Mouse (Mus musculus): ENCODE measurements at regions not wholly inside any gene's neighbourhood (a gene's known extent, or its start where the extent isn't known, plus 50 kb on each side); places are given as distances from the start of the nearest gene placed in this dataset.

GRCm38 (mm10) chr3:51091478-51091877 is 132.8 kb upstream of the Noct start:
- no peak overlapping the region for H3K9ac ChIP-seq (ENCODE audit: control insufficient read depth, low read depth, low read length, poor library complexity, severe bottlenecking)
- no peak overlapping the region for H3K4me3 ChIP-seq (ENCODE audit: control insufficient read depth in 1 of 2, insufficient read depth in 1 of 2, low read depth in 2 of 2, low read length in 2 of 2)
- H3K79me2 ChIP-seq (ENCODE audit: control insufficient read depth, insufficient read depth, low read length, poor library complexity): no peaks in the 10 kb centered on the region
- no peaks in the 10 kb centered on the region for H3K9me3 ChIP-seq (replicated peaks; ENCODE audit: insufficient read depth, low read length)
- no peaks in the 10 kb centered on the region for H3K4me1 ChIP-seq (ENCODE audit: control insufficient read depth in 1 of 2, insufficient read depth in 2 of 2, low read length in 2 of 2)
- H3K36me3 ChIP-seq (ENCODE audit: control insufficient read depth in 1 of 2, insufficient read depth in 2 of 2, low read length in 2 of 2): no peaks in the 10 kb centered on the region
- TF ChIP-seq POLR2AphosphoS2 (IDR thresholded peaks at IDR 0.05; ENCODE audit: low read length) (no peak), MAZ (IDR thresholded peaks at IDR 0.05; ENCODE audit: low read depth, low read length) (no peak), E2F4 (IDR thresholded peaks at IDR 0.05; ENCODE audit: borderline replicate concordance, low read depth, low read length) (no peak), USF1 (IDR thresholded peaks at IDR 0.05; ENCODE audit: low read depth, low read length) (no peak), ETS1 (IDR thresholded peaks at IDR 0.05; ENCODE audit: low read depth, low read length) (no peak), USF2 (IDR thresholded peaks at IDR 0.05; ENCODE audit: borderline replicate concordance in 1 of 2, insufficient read depth in 1 of 2, low read depth in 1 of 2, low read length in 2 of 2) (no peak), UBTF (IDR thresholded peaks at IDR 0.05; ENCODE audit: borderline replicate concordance, insufficient read depth, low read depth, low read length) (no peak), HCFC1 (IDR thresholded peaks at IDR 0.05; ENCODE audit: low read depth, low read length) (no peak), TCF12 (IDR thresholded peaks at IDR 0.05; ENCODE audit: low read depth, low read length) (no peak), CHD2 (IDR thresholded peaks at IDR 0.05; ENCODE audit: low read length) (no peak), RAD21 (IDR thresholded peaks at IDR 0.05; ENCODE audit: low read depth, low read length) (no peak), MXI1 (IDR thresholded peaks at IDR 0.05; ENCODE audit: low read depth, low read length) (no peak)
- no peak overlapping the region for H3K27ac ChIP-seq (ENCODE audit: control insufficient read depth, low read depth, low read length)
- no peak for DNase-seq (ENCODE audit: low read depth, low spot score)
- peaks cover 0 to 11% of the 10 kb centered on the region in 2 experiments; a peak in 2 of 4 replicates for H3K27me3 ChIP-seq (ENCODE audit: control insufficient read depth in 1 of 2, insufficient read depth in 2 of 2, low read length in 2 of 2)

DNA sequence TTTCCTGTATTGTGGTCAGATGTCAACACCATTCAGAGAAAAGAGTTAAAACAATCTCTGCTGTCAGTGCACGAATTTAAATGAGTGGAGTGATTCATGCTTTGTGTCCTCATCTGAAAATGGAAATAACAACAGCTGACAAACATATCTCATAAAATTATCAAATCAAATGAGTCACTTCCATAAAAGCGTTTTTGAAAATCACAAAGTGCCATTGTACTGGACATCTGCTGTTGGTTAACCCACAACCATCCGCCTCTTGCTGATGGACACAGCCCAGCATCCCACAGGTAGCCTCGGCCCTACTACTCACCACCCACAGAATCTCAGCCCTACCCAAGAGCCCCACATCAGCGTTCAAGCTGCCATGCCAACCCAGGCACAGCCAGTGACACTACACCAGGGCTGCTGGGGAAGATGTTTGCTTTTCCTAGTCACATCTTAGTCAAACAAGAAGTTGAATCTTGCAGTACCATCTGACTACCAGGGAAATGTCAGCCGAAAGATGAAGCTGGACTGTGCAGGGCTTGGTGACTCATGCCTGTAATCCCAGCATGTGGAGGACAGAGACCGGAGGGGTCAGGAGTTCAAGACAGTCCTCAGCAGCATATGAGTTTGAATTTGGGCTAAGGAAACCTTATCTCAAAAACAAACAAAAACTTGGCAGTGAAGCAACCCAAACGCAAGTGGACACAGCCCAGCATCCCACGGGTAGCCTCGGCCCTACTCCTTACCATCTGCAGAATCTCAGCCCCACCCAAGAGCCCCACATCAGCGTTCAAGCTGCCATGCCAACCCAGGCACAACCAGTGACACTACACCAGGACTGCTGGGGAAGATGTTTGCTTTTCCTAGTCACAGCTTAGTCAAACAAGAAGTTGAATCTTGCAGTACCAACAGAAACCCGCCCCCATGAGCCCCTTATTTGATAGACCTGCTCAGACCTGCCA is 131.9 kb upstream of the Noct start:
- no peaks in the 10 kb centered on the region for H3K36me3 ChIP-seq (ENCODE audit: control insufficient read depth in 1 of 2, insufficient read depth in 2 of 2, low read length in 2 of 2)
- no peaks in the 10 kb centered on the region for H3K4me1 ChIP-seq (ENCODE audit: control insufficient read depth in 1 of 2, insufficient read depth in 2 of 2, low read length in 2 of 2)
- no peak overlapping the region for H3K9ac ChIP-seq (ENCODE audit: control insufficient read depth, low read depth, low read length, poor library complexity, severe bottlenecking)
- no peaks in the 10 kb centered on the region for H3K79me2 ChIP-seq (ENCODE audit: control insufficient read depth, insufficient read depth, low read length, poor library complexity)
- no peak overlapping the region for H3K27ac ChIP-seq (ENCODE audit: control insufficient read depth, low read depth, low read length)
- no peaks in the 10 kb centered on the region for H3K9me3 ChIP-seq (replicated peaks; ENCODE audit: insufficient read depth, low read length)
- H3K4me3 ChIP-seq (ENCODE audit: control insufficient read depth in 1 of 2, insufficient read depth in 1 of 2, low read depth in 2 of 2, low read length in 2 of 2): no peak overlapping the region
- H3K27me3 ChIP-seq (ENCODE audit: control insufficient read depth in 1 of 2, insufficient read depth in 2 of 2, low read length in 2 of 2): peaks cover 0 to 11% of the 10 kb centered on the region in 2 experiments; a peak in 2 of 4 replicates
- TF ChIP-seq MXI1 (IDR thresholded peaks at IDR 0.05; ENCODE audit: low read depth, low read length) (no peak), NRF1 (IDR thresholded peaks at IDR 0.05; ENCODE audit: insufficient read depth, low read depth, low read length, poor library complexity, severe bottlenecking) (no peak), MAZ (IDR thresholded peaks at IDR 0.05; ENCODE audit: low read depth, low read length) (no peak), POLR2AphosphoS5 (IDR thresholded peaks at IDR 0.05; ENCODE audit: borderline replicate concordance, low read depth, low read length) (no peak), MEF2A (IDR thresholded peaks at IDR 0.05; ENCODE audit: extremely low read depth, insufficient replicate concordance, low read depth, low read length, poor library complexity, severe bottlenecking) (no peak), MYB (IDR thresholded peaks at IDR 0.05; ENCODE audit: low read depth, low read length) (no peak), SIN3A (IDR thresholded peaks at IDR 0.05; ENCODE audit: low read length) (no peak), ELF1 (IDR thresholded peaks at IDR 0.05; ENCODE audit: low read depth, low read length) (no peak), RAD21 (IDR thresholded peaks at IDR 0.05; ENCODE audit: low read depth, low read length) (no peak), ETS1 (IDR thresholded peaks at IDR 0.05; ENCODE audit: low read depth, low read length) (no peak), EP300 (IDR thresholded peaks at IDR 0.05; ENCODE audit: low read depth in 1 of 2, low read length in 2 of 2) (no peak), ZC3H11A (IDR thresholded peaks at IDR 0.05; ENCODE audit: low read depth, low read length) (no peak), USF2 (IDR thresholded peaks at IDR 0.05; ENCODE audit: borderline replicate concordance in 1 of 2, insufficient read depth in 1 of 2, low read depth in 1 of 2, low read length in 2 of 2) (no peak)
- DNase-seq (ENCODE audit: low read depth, low spot score): no peak

Measured in MEL (cell line).